Mouse (Mus musculus): Measurements from ENCODE around the gene Selp. TPM values are rescaled to one million over a fixed set of nuclear protein-coding genes. Genes with fewer than 3 reads are reported as not detected.

The Selp gene
- total RNA-seq (2023) = 30.6 and 35.7 TPM in 2 replicates

GRCm38 (mm10) chr1:164114947-164115493 is at the start of gene Selp:
Selp (plus strand) TSS chr1:164115264.

GRCm38 (mm10) chr1:164151387-164152088 is 36.5 kb downstream of the Selp start, which contains the start of gene F5:
F5 (plus strand) TSS chr1:164151838.

Other genes starting within 250 kb of the Selp start
- gene Scyl3, start 186.2 kb upstream of the Selp start, total RNA-seq (2023) = 19.1 and 20.4 TPM in 2 replicates
- gene BC055324, start 120.5 kb upstream of the Selp start, total RNA-seq (2023) = 6.9 and 10.5 TPM in 2 replicates
- 1.7 and 2.4 TPM in 2 replicates for gene Mettl18, start 120.4 kb upstream of the Selp start, total RNA-seq (2023)
- gene Sele, start 67.0 kb upstream of the Selp start, total RNA-seq (2023) = 0.52 and 0.92 TPM in 2 replicates
- 440 and 554 TPM in 2 replicates for gene Sell, start 53.3 kb upstream of the Selp start, total RNA-seq (2023)
- gene F5, start 36.6 kb downstream of the Selp start, total RNA-seq (2023) = 59.4 and 67.1 TPM in 2 replicates
- gene Slc19a2, start 133.8 kb downstream of the Selp start, total RNA-seq (2023) = 4.3 and 7.7 TPM in 2 replicates
- gene Ccdc181, start 160.3 kb downstream of the Selp start, total RNA-seq (2023) = 2.9 and 5.1 TPM in 2 replicates
- 4.2 and 5.3 TPM in 2 replicates for gene Nme7, start 188.9 kb downstream of the Selp start, total RNA-seq (2023)
- 17.2 and 20.1 TPM in 2 replicates for gene Blzf1, start 192.2 kb downstream of the Selp start, total RNA-seq (2023)